Mouse (Mus musculus) lung, postnatal 0 days (tissue): Measurements from ENCODE around the gene Etv6.

Experiments used
- CTCF ChIP-seq: IDR thresholded peaks from 2 replicates; pipeline ENCODE4 v1.5.1; 2016; ENCODE audit warnings: antibody characterized with exemption, mild to moderate bottlenecking
- EP300 ChIP-seq: IDR thresholded peaks from 2 replicates; pipeline ENCODE4 v1.6.1; 2016; ENCODE audit warnings: antibody characterized with exemption, mild to moderate bottlenecking, control low read depth

- no peak for TF ChIP-seq CTCF
- no peak for TF ChIP-seq EP300
Measured at GRCm38 (mm10) chr6:134261904-134262303, 226.4 kb downstream of the Etv6 start.
